Mouse (Mus musculus) kidney, postnatal 14 days (tissue): ENCODE data around the gene Mgat4e.
A peak's percentile ranks its signal among the peaks of the same experiment; 100 is the strongest.

Experiments used
- DNase-seq: peaks from one replicate; pipeline ENCODE4 v3.0.0; 2022; ENCODE audit warnings: mixed read lengths

Mgat4e gene

GRCm38 (mm10) chr1:134549632-134550132, at the start of gene Mgat4e:
Gene Mgat4e, minus strand, starts transcription at chr1:134549682.
- no peak for DNase-seq

- DNase-seq: no peak
These were observed 48.0 kb upstream of the Mgat4e start for GRCm38 (mm10) chr1:134597339-134598054.

- DNase-seq: no peak
These were observed 42.3 kb upstream of the Mgat4e start for GRCm38 (mm10) chr1:134591773-134592172.

GRCm38 (mm10) chr1:134589676-134590075, 40.2 kb upstream of the Mgat4e start:
- no peak for DNase-seq

GRCm38 (mm10) chr1:134583560-134583959, 34.1 kb upstream of the Mgat4e start:
- no peak for DNase-seq

GRCm38 (mm10) chr1:134580796-134581195, 31.3 kb upstream of the Mgat4e start:
- no peak for DNase-seq

GRCm38 (mm10) chr1:134577384-134578120, 28.1 kb upstream of the Mgat4e start:
- DNase-seq: no peak

- no peak for DNase-seq
These were observed 24.4 kb upstream of the Mgat4e start for GRCm38 (mm10) chr1:134573932-134574315.

GRCm38 (mm10) chr1:134573300-134573931, 23.9 kb upstream of the Mgat4e start:
- no peak for DNase-seq

GRCm38 (mm10) chr1:134570631-134571030, 21.1 kb upstream of the Mgat4e start:
- no peak for DNase-seq

GRCm38 (mm10) chr1:134570171-134570570, 20.7 kb upstream of the Mgat4e start:
- DNase-seq: no peak

- DNase-seq: no peak
These were observed 18.0 kb upstream of the Mgat4e start for GRCm38 (mm10) chr1:134567511-134567910.

- DNase-seq: no peak
These were observed 14.2 kb upstream of the Mgat4e start for GRCm38 (mm10) chr1:134563726-134564125.

GRCm38 (mm10) chr1:134562457-134562856, 13.0 kb upstream of the Mgat4e start:
- no peak for DNase-seq

- no peak for DNase-seq
These were observed 12.3 kb upstream of the Mgat4e start for GRCm38 (mm10) chr1:134561770-134562143.

GRCm38 (mm10) chr1:134560801-134561769, 11.6 kb upstream of the Mgat4e start:
- DNase-seq: peak; percentile 48

GRCm38 (mm10) chr1:134560396-134560795, 10.9 kb upstream of the Mgat4e start:
- peak; percentile 60 for DNase-seq

- peak; percentile 95 for DNase-seq
These were observed 10.5 kb upstream of the Mgat4e start, which contains the start of gene Kdm5b for GRCm38 (mm10) chr1:134559976-134560375. Gene Kdm5b, plus strand, starts transcription at chr1:134560171.

GRCm38 (mm10) chr1:134559226-134559625, 9.7 kb upstream of the Mgat4e start:
- DNase-seq: no peak

GRCm38 (mm10) chr1:134558511-134558910, 9.0 kb upstream of the Mgat4e start:
- DNase-seq: no peak

GRCm38 (mm10) chr1:134556671-134557218, 7.3 kb upstream of the Mgat4e start:
- peak; percentile 98 for DNase-seq
